Mouse (Mus musculus) C2C12 (cell line): ENCODE results near the gene S100a11. TPM values are rescaled to one million over a fixed set of nuclear protein-coding genes. Genes with fewer than 3 reads are reported as not detected.

Experiments
- H3K27me3 ChIP-seq: one replicate; pipeline ENCODE4 v1.6.1; 2011; ENCODE audit not compliant: control insufficient read depth, insufficient read depth, insufficient read length
- H3K36me3 ChIP-seq: one replicate; pipeline ENCODE4 v1.6.1; 2011; ENCODE audit not compliant: control insufficient read depth, insufficient read depth
- H3K4me3 ChIP-seq: one replicate; pipeline ENCODE4 v1.5.1; 2011; ENCODE audit warnings: mild to moderate bottlenecking, control low read depth; ENCODE audit not compliant: poor library complexity, insufficient read depth, severe bottlenecking
- H3K79me2 ChIP-seq: one replicate; pipeline ENCODE4 v1.6.1; 2011; ENCODE audit not compliant: control insufficient read depth, insufficient read depth
- H3K79me3 ChIP-seq: one replicate; pipeline ENCODE4 v1.6.1; 2011; ENCODE audit warnings: low read depth, control low read depth
- H3ac ChIP-seq: one replicate; pipeline ENCODE3; 2011; ENCODE audit warnings: low read depth; ENCODE audit not compliant: control insufficient read depth, insufficient read length
- CEBPB ChIP-seq: IDR thresholded peaks from one replicate; pipeline ENCODE4 v1.6.1; 2011; ENCODE audit warnings: low read depth, mild to moderate bottlenecking, control low read depth, moderate library complexity
- CTCF ChIP-seq: IDR thresholded peaks from one replicate; pipeline ENCODE4 v1.5.1; 2011; ENCODE audit not compliant: control insufficient read depth, insufficient read depth, insufficient read length
- FOSL1 ChIP-seq: IDR thresholded peaks from one replicate; pipeline ENCODE4 v1.8.0; 2011; ENCODE audit warnings: mild to moderate bottlenecking, low read length; ENCODE audit not compliant: poor library complexity, insufficient read depth, severe bottlenecking
- MAX ChIP-seq: IDR thresholded peaks from one replicate; pipeline ENCODE4 v1.6.1; 2011; ENCODE audit warnings: mild to moderate bottlenecking, control low read depth
- MYOD1 ChIP-seq: IDR thresholded peaks from one replicate; pipeline ENCODE4 v1.6.1; 2011; ENCODE audit warnings: low read depth; ENCODE audit not compliant: control insufficient read depth, insufficient read length
- MYOG ChIP-seq: IDR thresholded peaks from one replicate; pipeline ENCODE4 v1.6.1; 2011; ENCODE audit not compliant: control insufficient read depth, insufficient read length; ENCODE audit errors: extremely low read depth
- USF1 ChIP-seq: IDR thresholded peaks from one replicate; pipeline ENCODE4 v1.6.1; 2011; ENCODE audit warnings: low read depth, mild to moderate bottlenecking, control low read depth, moderate library complexity
- polyA plus RNA-seq: library from polyadenylated mRNA; unstranded; fragments of >200 nt; fragmentation: generic; extraction: Trizol; gene quantifications from one replicate; pipeline ENCODE4 v1.2.1, GENCODE M21; 2012; ENCODE audit warnings: missing spikeins

The S100a11 gene
- polyA plus RNA-seq, 1 experiment: 3,212 TPM

DNA sequence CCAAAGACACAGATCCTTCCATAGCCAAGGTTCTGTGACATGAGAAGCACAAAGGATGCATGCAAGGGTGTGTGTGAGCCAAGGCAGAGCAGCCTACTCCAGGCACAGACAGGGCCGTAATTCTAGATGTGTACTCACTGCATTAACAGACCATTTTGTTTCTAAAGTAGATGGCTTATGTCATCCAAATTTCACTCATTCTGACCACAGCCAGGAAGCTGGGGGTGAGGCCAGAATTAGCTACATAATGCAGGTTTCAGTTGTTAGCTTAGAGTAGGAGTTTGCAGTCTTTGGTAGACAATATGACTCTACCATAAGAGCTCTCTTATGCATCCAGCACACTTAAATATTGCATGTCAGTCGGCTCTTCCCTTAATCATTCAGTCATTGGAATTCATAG lies 42.1 kb downstream of the S100a11 start:
- TF ChIP-seq CTCF (no peak), CEBPB (no peak), USF1 (no peak), MYOD1 (no peak), MAX (no peak), MYOG (no peak), FOSL1 (no peak)
- Histone ChIP-seq H3K4me3 (no peak overlapping the region), H3K27me3 (no peaks in the 10 kb centered on the region), H3ac (no peak overlapping the region), H3K79me2 (peaks cover 68% of the 10 kb centered on the region), H3K36me3 (peaks cover 85% of the 10 kb centered on the region), H3K79me3 (peaks cover 62% of the 10 kb centered on the region)

- peaks cover 78% of the 10 kb centered on the region for H3K36me3 ChIP-seq
- H3K79me2 ChIP-seq: peaks cover 59% of the 10 kb centered on the region
- H3ac ChIP-seq: no peak overlapping the region
- no peak for TF ChIP-seq MYOG
- TF ChIP-seq MYOD1: no peak
- TF ChIP-seq FOSL1: no peak
- no peak for TF ChIP-seq USF1
- TF ChIP-seq CTCF: no peak
- TF ChIP-seq MAX: no peak
- TF ChIP-seq CEBPB: no peak
- H3K79me3 ChIP-seq: peaks cover 55% of the 10 kb centered on the region
- H3K4me3 ChIP-seq: no peak overlapping the region
- H3K27me3 ChIP-seq: no peaks in the 10 kb centered on the region
Measured at GRCm38 (mm10) chr3:93563216-93563615, 42.9 kb downstream of the S100a11 start.

GRCm38 (mm10) chr3:93566892-93567291 lies 46.6 kb downstream of the S100a11 start:
- Histone ChIP-seq H3K4me3 (no peak overlapping the region), H3ac (no peak overlapping the region), H3K36me3 (peaks cover 41% of the 10 kb centered on the region), H3K27me3 (no peaks in the 10 kb centered on the region), H3K79me2 (peaks cover 22% of the 10 kb centered on the region), H3K79me3 (peaks cover 19% of the 10 kb centered on the region)
- no peak for TF ChIP-seq MYOG
- no peak for TF ChIP-seq MAX
- no peak for TF ChIP-seq MYOD1

DNA sequence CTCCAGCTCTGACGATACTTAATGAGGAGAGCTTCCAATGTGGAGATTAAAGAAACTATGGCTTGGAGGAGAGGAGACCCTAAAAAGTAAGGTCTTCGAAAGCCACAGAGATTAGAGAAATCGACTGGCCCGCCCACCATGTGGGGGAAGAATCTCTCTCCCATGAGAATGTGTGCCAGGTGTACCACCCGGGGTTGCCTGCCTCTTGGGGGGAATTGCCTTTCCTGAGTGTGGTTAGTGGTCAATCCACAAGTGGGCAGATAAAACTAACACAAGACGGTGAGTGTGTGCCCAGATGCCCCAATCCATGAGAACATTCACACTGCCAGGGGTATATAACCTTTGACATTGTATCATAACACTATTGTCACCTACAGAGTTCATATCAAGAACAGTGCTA lies 47.4 kb downstream of the S100a11 start:
- Histone ChIP-seq H3ac (no peak overlapping the region), H3K36me3 (peaks cover 33% of the 10 kb centered on the region), H3K79me3 (peaks cover 11% of the 10 kb centered on the region), H3K27me3 (no peaks in the 10 kb centered on the region), H3K79me2 (peaks cover 14% of the 10 kb centered on the region), H3K4me3 (no peak overlapping the region)
- TF ChIP-seq FOSL1 (no peak), MAX (no peak), MYOG (no peak), MYOD1 (no peak), CTCF (no peak)

DNA sequence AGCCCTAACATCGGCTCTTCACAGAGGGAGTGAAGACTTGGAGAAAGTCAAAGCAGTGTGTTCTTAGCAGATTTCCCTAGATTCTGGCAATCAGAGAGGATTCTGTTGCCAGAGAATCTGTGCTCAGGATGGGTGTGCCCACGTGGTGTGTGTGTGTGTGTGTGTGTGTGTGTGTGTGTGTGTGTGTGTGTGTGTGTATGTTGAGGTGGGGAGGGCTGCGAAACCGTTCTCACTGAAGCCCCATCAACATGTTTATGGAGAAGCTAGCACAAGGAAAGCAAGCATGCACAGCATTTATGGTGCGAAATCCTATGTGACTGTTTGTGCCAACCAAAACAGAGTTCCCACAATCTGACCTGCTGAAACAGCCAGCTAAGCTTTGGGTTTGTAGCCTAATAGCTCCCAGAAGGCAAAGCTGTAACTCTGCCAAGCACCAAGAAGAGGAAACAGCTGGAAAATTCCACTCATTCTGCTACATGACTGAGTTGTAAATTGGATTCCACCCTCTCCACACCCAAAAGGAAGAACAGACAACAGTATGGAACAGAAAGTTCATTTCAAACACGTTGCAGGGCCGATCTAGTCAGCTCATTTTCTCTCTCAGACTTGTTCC lies 48.2 kb downstream of the S100a11 start:
- no peak overlapping the region for H3K4me3 ChIP-seq
- peaks cover 25% of the 10 kb centered on the region for H3K36me3 ChIP-seq
- TF ChIP-seq MYOG (no peak), CTCF (no peak), FOSL1 (no peak), CEBPB (no peak), USF1 (peak; percentile 47), MYOD1 (peak; percentile 43), MAX (no peak)

GRCm38 (mm10) chr3:93569046-93569445 lies 48.8 kb downstream of the S100a11 start:
- H3K36me3 ChIP-seq: peaks cover 19% of the 10 kb centered on the region
- no peaks in the 10 kb centered on the region for H3K27me3 ChIP-seq
- H3ac ChIP-seq: no peak overlapping the region

More for the DNA sequence above, 48.2 kb downstream of the S100a11 start:
- Histone ChIP-seq H3K79me3 (peaks cover 4% of the 10 kb centered on the region), H3ac (no peak overlapping the region), H3K79me2 (peaks cover 6% of the 10 kb centered on the region), H3K27me3 (no peaks in the 10 kb centered on the region)

More at GRCm38 (mm10) chr3:93569046-93569445, 48.8 kb downstream of the S100a11 start:
- H3K4me3 ChIP-seq: no peak overlapping the region
- H3K79me3 ChIP-seq: no peaks in the 10 kb centered on the region
- peaks cover under 1% of the 10 kb centered on the region for H3K79me2 ChIP-seq
- peak; percentile 85 for TF ChIP-seq MYOD1
- no peak for TF ChIP-seq CTCF
